Mouse (Mus musculus) hindbrain, embryonic 10.5 days (tissue): ENCODE results near the gene Tmem86b. TPM values are rescaled to one million over a fixed set of nuclear protein-coding genes. Genes with fewer than 3 reads are reported as not detected.

Source experiments
- DNase-seq: peaks from one replicate; pipeline ENCODE4 v3.0.0-alpha.2; 2017; ENCODE audit warnings: low spot score
- H3K27ac ChIP-seq: fragments of 300-500 bp; sonication (generic); 2 replicates; pipeline ENCODE4 v1.5.1; 2016; ENCODE audit warnings: mild to moderate bottlenecking, moderate library complexity
- H3K27me3 ChIP-seq: fragments of 300-500 bp; sonication (generic); 2 replicates; pipeline ENCODE4 v1.6.1; 2016; ENCODE audit warnings: mild to moderate bottlenecking; ENCODE audit not compliant: poor library complexity, insufficient read depth, severe bottlenecking
- H3K36me3 ChIP-seq: fragments of 300-500 bp; sonication (generic); 2 replicates; pipeline ENCODE4 v1.6.1; 2016; ENCODE audit warnings: mild to moderate bottlenecking, moderate library complexity
- H3K4me1 ChIP-seq: fragments of 300-500 bp; sonication (generic); replicated peaks from 2 replicates; pipeline ENCODE4 v1.6.1; 2016; ENCODE audit warnings: mild to moderate bottlenecking
- H3K4me3 ChIP-seq: fragments of 300-500 bp; sonication (generic); 2 replicates; pipeline ENCODE4 v1.5.1; 2016; ENCODE audit warnings: mild to moderate bottlenecking, moderate library complexity
- H3K9me3 ChIP-seq: fragments of 300-500 bp; sonication (generic); 2 replicates; pipeline ENCODE4 v1.6.1; 2016; ENCODE audit warnings: mild to moderate bottlenecking, moderate library complexity
- WGBS: fragments of 180-500 bp; shearing (Covaris S2); methylation state at CpG from one replicate; pipeline ENCODE4 v1.1.7; 2016; 5-methylcytosine and 5-hydroxymethylcytosine counted together
- polyA plus RNA-seq: library from polyadenylated mRNA; unstranded; fragments of >200 nt; fragmentation: Nextera tagmentation; extraction: Ambion mirVana; gene quantifications from 2 replicates; pipeline ENCODE4 v1.2.1, GENCODE M21; 2016

Gene Tmem86b
- polyA plus RNA-seq, 1 experiment from 2014 or later, result 2.1 TPM

GRCm38 (mm10) chr7:4643225-4643624 lies 12.0 kb upstream of the Tmem86b start:
- WGBS, result 94% methylated on average over 6 of the region's 6 CpGs
- Histone ChIP-seq H3K27ac (no peak overlapping the region), H3K4me1 (no peaks in the 10 kb centered on the region), H3K4me3 (no peak overlapping the region), H3K9me3 (no peaks in the 10 kb centered on the region), H3K27me3 (no peaks in the 10 kb centered on the region), H3K36me3 (peaks cover 91% of the 10 kb centered on the region)
- DNase-seq, result no peak

- WGBS, result 90% methylated on average over 7 of the region's 7 CpGs
- no peak overlapping the region for H3K27ac ChIP-seq
- DNase-seq, result no peak
- H3K36me3 ChIP-seq, result peaks cover 99% of the 10 kb centered on the region
- no peaks in the 10 kb centered on the region for H3K27me3 ChIP-seq
- H3K4me1 ChIP-seq, result no peaks in the 10 kb centered on the region
- H3K4me3 ChIP-seq, result no peak overlapping the region
- H3K9me3 ChIP-seq, result no peaks in the 10 kb centered on the region
Measured at GRCm38 (mm10) chr7:4641956-4642355, 10.7 kb upstream of the Tmem86b start.

- H3K27ac ChIP-seq, result no peak overlapping the region
- no peaks in the 10 kb centered on the region for H3K4me1 ChIP-seq
- no peak for DNase-seq
- no peak overlapping the region for H3K4me3 ChIP-seq
- H3K27me3 ChIP-seq, result no peaks in the 10 kb centered on the region
- WGBS, result 86% methylated on average over 11 of the region's 11 CpGs
- no peaks in the 10 kb centered on the region for H3K9me3 ChIP-seq
- H3K36me3 ChIP-seq, result peaks cover 100% of the 10 kb centered on the region
Measured at GRCm38 (mm10) chr7:4641155-4641554, 9.9 kb upstream of the Tmem86b start.

GRCm38 (mm10) chr7:4636179-4636578 lies 5.0 kb upstream of the Tmem86b start:
- Histone ChIP-seq H3K4me1 (no peaks in the 10 kb centered on the region), H3K4me3 (no peak overlapping the region), H3K36me3 (peaks cover 97% of the 10 kb centered on the region), H3K27me3 (no peaks in the 10 kb centered on the region), H3K9me3 (no peaks in the 10 kb centered on the region), H3K27ac (no peak overlapping the region)
- 83% methylated on average over 4 of the region's 4 CpGs for WGBS
- DNase-seq, result no peak

GRCm38 (mm10) chr7:4630198-4630597 lies 1.0 kb downstream of the Tmem86b start:
- 89% methylated on average over 1 of the region's 1 CpGs for WGBS
- peak overlapping the region; percentile 2; the same call in 1 of the 2 replicates for H3K4me3 ChIP-seq
- H3K9me3 ChIP-seq, result no peaks in the 10 kb centered on the region
- H3K36me3 ChIP-seq, result peaks cover 72% of the 10 kb centered on the region
- H3K27ac ChIP-seq, result no peak overlapping the region
- no peak for DNase-seq
- H3K27me3 ChIP-seq, result no peaks in the 10 kb centered on the region
- H3K4me1 ChIP-seq, result no peaks in the 10 kb centered on the region

- Histone ChIP-seq H3K4me1 (no peaks in the 10 kb centered on the region), H3K4me3 (peak overlapping the region; percentile 2; the same call in 1 of the 2 replicates), H3K9me3 (no peaks in the 10 kb centered on the region), H3K27me3 (no peaks in the 10 kb centered on the region), H3K36me3 (peaks cover 67% of the 10 kb centered on the region), H3K27ac (no peak overlapping the region)
- 83% methylated on average over 5 of the region's 5 CpGs for WGBS
- no peak for DNase-seq
Measured at GRCm38 (mm10) chr7:4629586-4629985, 1.6 kb downstream of the Tmem86b start.

GRCm38 (mm10) chr7:4625928-4626327 lies 5.3 kb downstream of the Tmem86b start:
- Histone ChIP-seq H3K27me3 (no peaks in the 10 kb centered on the region), H3K4me1 (no peaks in the 10 kb centered on the region), H3K9me3 (no peaks in the 10 kb centered on the region), H3K4me3 (no peak overlapping the region), H3K36me3 (peaks cover 31% of the 10 kb centered on the region), H3K27ac (no peak overlapping the region)
- WGBS, result 92% methylated on average over 2 of the region's 2 CpGs
- no peak for DNase-seq

GRCm38 (mm10) chr7:4624343-4624742 lies 6.9 kb downstream of the Tmem86b start:
- H3K27ac ChIP-seq, result no peak overlapping the region
- H3K36me3 ChIP-seq, result peaks cover 15% of the 10 kb centered on the region
- H3K4me3 ChIP-seq, result no peak overlapping the region
- H3K9me3 ChIP-seq, result no peaks in the 10 kb centered on the region
- no peak for DNase-seq
- no peaks in the 10 kb centered on the region for H3K27me3 ChIP-seq
- WGBS, result 56% methylated on average over 1 of the region's 1 CpGs
- H3K4me1 ChIP-seq, result no peaks in the 10 kb centered on the region

GRCm38 (mm10) chr7:4623544-4624189 lies 7.6 kb downstream of the Tmem86b start:
- H3K27me3 ChIP-seq, result no peaks in the 10 kb centered on the region
- peaks cover 9% of the 10 kb centered on the region for H3K36me3 ChIP-seq
- H3K4me3 ChIP-seq, result no peak overlapping the region
- no peaks in the 10 kb centered on the region for H3K4me1 ChIP-seq
- no peaks in the 10 kb centered on the region for H3K9me3 ChIP-seq
- WGBS, result 34% methylated on average over 4 of the region's 4 CpGs
- DNase-seq, result peak; percentile 23
- H3K27ac ChIP-seq, result no peak overlapping the region

- Histone ChIP-seq H3K4me1 (no peaks in the 10 kb centered on the region), H3K27me3 (no peaks in the 10 kb centered on the region), H3K4me3 (no peak overlapping the region), H3K36me3 (no peaks in the 10 kb centered on the region), H3K9me3 (no peaks in the 10 kb centered on the region), H3K27ac (no peak overlapping the region)
- 32% methylated on average over 1 of the region's 1 CpGs for WGBS
- peak; percentile 47 for DNase-seq
Measured at GRCm38 (mm10) chr7:4619979-4620378, 11.2 kb downstream of the Tmem86b start.

GRCm38 (mm10) chr7:4613740-4614403 lies 17.4 kb downstream of the Tmem86b start:
- 79% methylated on average over 14 of the region's 14 CpGs for WGBS
- no peaks in the 10 kb centered on the region for H3K36me3 ChIP-seq
- H3K4me3 ChIP-seq, result no peak overlapping the region
- no peaks in the 10 kb centered on the region for H3K4me1 ChIP-seq
- DNase-seq, result peak; percentile 10
- no peak overlapping the region for H3K27ac ChIP-seq
- H3K27me3 ChIP-seq, result no peaks in the 10 kb centered on the region
- H3K9me3 ChIP-seq, result 0 out of 2 replicates have a peak, but pooled peaks cover 2% of the 10 kb centered on the region

GRCm38 (mm10) chr7:4612956-4613355 lies 18.3 kb downstream of the Tmem86b start:
- WGBS, result 82% methylated on average over 1 of the region's 1 CpGs
- H3K9me3 ChIP-seq, result 0 out of 2 replicates have a peak, but pooled peaks cover 2% of the 10 kb centered on the region
- H3K36me3 ChIP-seq, result no peaks in the 10 kb centered on the region
- no peak overlapping the region for H3K4me3 ChIP-seq
- H3K27ac ChIP-seq, result no peak overlapping the region
- H3K27me3 ChIP-seq, result no peaks in the 10 kb centered on the region
- DNase-seq, result no peak
- H3K4me1 ChIP-seq, result no peaks in the 10 kb centered on the region

- Histone ChIP-seq H3K4me3 (no peak overlapping the region), H3K36me3 (no peaks in the 10 kb centered on the region), H3K27ac (no peak overlapping the region), H3K4me1 (no peaks in the 10 kb centered on the region), H3K27me3 (no peaks in the 10 kb centered on the region), H3K9me3 (0 out of 2 replicates have a peak, but pooled peaks cover 2% of the 10 kb centered on the region)
- 61% methylated on average over 8 of the region's 8 CpGs for WGBS
- no peak for DNase-seq
Measured at GRCm38 (mm10) chr7:4612386-4612785, 18.8 kb downstream of the Tmem86b start.
